Mouse (Mus musculus) myocyte (in vitro differentiated cells): Measurements from ENCODE around the gene Efnb1. TPM values are rescaled to one million over a fixed set of nuclear protein-coding genes. Genes with fewer than 3 reads are reported as not detected.

Experiments used
- H3K27me3 ChIP-seq: one replicate; pipeline ENCODE4 v1.6.1; 2011; ENCODE audit not compliant: control insufficient read depth, insufficient read depth, insufficient read length
- H3K36me3 ChIP-seq: one replicate; pipeline ENCODE4 v1.6.1; 2011; ENCODE audit not compliant: control insufficient read depth, insufficient read depth
- H3K4me2 ChIP-seq: one replicate; pipeline ENCODE4 v1.6.1; 2011; ENCODE audit warnings: low read depth, control low read depth
- H3K4me3 ChIP-seq: one replicate; pipeline ENCODE4 v1.5.1; 2011; ENCODE audit warnings: mild to moderate bottlenecking, control low read depth, moderate library complexity
- H3K79me2 ChIP-seq: one replicate; pipeline ENCODE4 v1.6.1; 2011; ENCODE audit not compliant: control insufficient read depth, insufficient read depth
- H3ac ChIP-seq: one replicate; pipeline ENCODE4 v1.6.1; 2011; ENCODE audit not compliant: control insufficient read depth, insufficient read length
- CEBPB ChIP-seq: IDR thresholded peaks from 2 replicates; pipeline ENCODE4 v1.6.1; 2011; ENCODE audit warnings: mild to moderate bottlenecking, moderate library complexity; ENCODE audit not compliant: poor library complexity, insufficient read depth, severe bottlenecking
- E2F4 ChIP-seq: IDR thresholded peaks from one replicate; pipeline ENCODE4 v1.6.1; 2011; ENCODE audit warnings: mild to moderate bottlenecking, control low read depth, moderate library complexity; ENCODE audit not compliant: insufficient read depth
- MAX ChIP-seq: IDR thresholded peaks from one replicate; pipeline ENCODE4 v1.6.1; 2011; ENCODE audit warnings: low read depth, mild to moderate bottlenecking, control low read depth
- MYOD1 ChIP-seq, 3 experiments: IDR thresholded peaks; one replicate each; pipeline ENCODE4 v1.6.1; 2011; ENCODE audit warnings: control low read depth in 2 of 3, low read depth in 2 of 3, mild to moderate bottlenecking in 2 of 3, moderate library complexity in 1 of 3; ENCODE audit not compliant: insufficient read length in 2 of 3, control insufficient read depth in 1 of 3
- MYOG ChIP-seq, 3 experiments: IDR thresholded peaks; one replicate each; pipeline ENCODE4 v1.6.1; 2011; ENCODE audit warnings: control low read depth in 2 of 3, low read depth in 2 of 3, mild to moderate bottlenecking in 2 of 3; ENCODE audit not compliant: insufficient read length in 2 of 3, control insufficient read depth in 1 of 3, insufficient read depth in 1 of 3
- POLR2A ChIP-seq: IDR thresholded peaks from one replicate; pipeline ENCODE4 v1.6.1; 2011; ENCODE audit warnings: low read depth, mild to moderate bottlenecking, control low read depth, moderate library complexity; ENCODE audit not compliant: insufficient read length
- POLR2AphosphoS2 ChIP-seq: IDR thresholded peaks from one replicate; pipeline ENCODE4 v1.6.1; 2011; ENCODE audit warnings: low read depth, control low read depth; ENCODE audit not compliant: insufficient read length
- REST ChIP-seq: IDR thresholded peaks from one replicate; pipeline ENCODE4 v1.6.1; 2011; ENCODE audit warnings: mild to moderate bottlenecking, control low read depth, moderate library complexity; ENCODE audit not compliant: insufficient read depth, insufficient read length
- SRF ChIP-seq: IDR thresholded peaks from one replicate; pipeline ENCODE4 v1.6.1; 2011; ENCODE audit warnings: low read depth; ENCODE audit not compliant: control insufficient read depth, insufficient read length
- TCF12 ChIP-seq: IDR thresholded peaks from one replicate; pipeline ENCODE4 v1.6.1; 2011; ENCODE audit warnings: mild to moderate bottlenecking, control low read depth; ENCODE audit not compliant: poor library complexity, insufficient read depth, severe bottlenecking
- TCF3 ChIP-seq: IDR thresholded peaks from one replicate; pipeline ENCODE4 v1.6.1; 2011; ENCODE audit warnings: low read depth, control low read depth; ENCODE audit not compliant: insufficient read length
- USF1 ChIP-seq: IDR thresholded peaks from one replicate; pipeline ENCODE4 v1.6.1; 2011; ENCODE audit warnings: low read depth, mild to moderate bottlenecking, control low read depth, moderate library complexity
- polyA plus RNA-seq: library from polyadenylated mRNA; unstranded; fragments of >200 nt; fragmentation: generic; extraction: Trizol; gene quantifications from one replicate; pipeline ENCODE4 v1.2.1, GENCODE M21; 2012; ENCODE audit warnings: missing spikeins

Efnb1 gene
- polyA plus RNA-seq, 1 experiment = 17.6 TPM

DNA sequence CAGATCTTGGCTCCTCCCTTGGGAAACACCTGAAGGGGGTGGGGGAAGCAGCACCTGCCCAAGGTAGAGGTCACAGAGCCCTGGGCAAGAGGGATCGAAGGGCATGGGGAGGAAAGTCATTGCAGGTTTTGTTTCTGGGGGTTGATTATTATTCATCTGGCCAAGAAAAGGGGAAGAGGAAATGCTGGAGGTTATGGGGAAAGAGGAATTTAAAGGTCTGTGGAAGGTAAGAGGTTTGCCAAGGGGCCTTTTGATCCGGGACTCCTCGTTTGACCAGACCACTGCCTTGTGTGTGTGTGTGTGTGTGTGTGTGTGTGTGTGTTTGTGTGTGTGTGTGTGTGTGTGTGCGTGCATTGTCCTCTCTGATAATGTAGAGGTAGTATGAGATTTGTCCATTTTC lies 15.5 kb downstream of the Efnb1 start:
- no peak overlapping the region for H3ac ChIP-seq
- H3K4me2 ChIP-seq = no peak overlapping the region
- TF ChIP-seq TCF3 (no peak), MAX (no peak), TCF12 (no peak), MYOD1 (IDR thresholded peaks at IDR 0.05; ENCODE audit: control insufficient read depth in 1 of 3, insufficient read length in 2 of 3, low read depth in 2 of 3) (no peak), USF1 (no peak), POLR2A (no peak), SRF (no peak), MYOG (IDR thresholded peaks at IDR 0.05; ENCODE audit: control insufficient read depth in 1 of 3, insufficient read depth in 1 of 3, insufficient read length in 2 of 3, low read depth in 2 of 3) (no peak), CEBPB (no peak), POLR2AphosphoS2 (no peak), REST (no peak), E2F4 (no peak)
- H3K4me3 ChIP-seq = no peak overlapping the region
- no peaks in the 10 kb centered on the region for H3K36me3 ChIP-seq
- no peaks in the 10 kb centered on the region for H3K79me2 ChIP-seq
- H3K27me3 ChIP-seq = no peaks in the 10 kb centered on the region

DNA sequence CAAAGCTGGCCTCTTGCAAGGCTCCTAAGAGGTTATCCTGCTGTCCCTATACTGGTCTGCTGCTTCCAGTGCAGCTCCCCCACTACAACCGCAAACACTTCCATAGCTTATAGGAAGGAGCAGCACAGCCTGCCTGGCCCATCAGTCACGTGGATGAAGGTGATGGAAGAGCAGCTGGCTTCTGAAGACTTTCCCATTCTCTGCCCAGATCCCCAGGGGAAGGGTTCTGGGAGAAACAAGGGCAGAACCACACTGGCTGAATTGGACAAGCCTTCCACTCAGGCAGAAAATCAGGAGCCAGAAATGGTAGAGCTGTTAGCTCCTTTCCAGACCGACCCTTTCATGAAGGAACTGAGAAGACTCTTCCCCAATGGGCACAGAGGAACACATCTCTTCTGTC lies 16.2 kb downstream of the Efnb1 start:
- Histone ChIP-seq H3ac (no peak overlapping the region), H3K27me3 (no peaks in the 10 kb centered on the region), H3K36me3 (no peaks in the 10 kb centered on the region), H3K79me2 (no peaks in the 10 kb centered on the region), H3K4me3 (no peak overlapping the region), H3K4me2 (no peak overlapping the region)
- TF ChIP-seq POLR2AphosphoS2 (no peak), TCF12 (no peak)

DNA sequence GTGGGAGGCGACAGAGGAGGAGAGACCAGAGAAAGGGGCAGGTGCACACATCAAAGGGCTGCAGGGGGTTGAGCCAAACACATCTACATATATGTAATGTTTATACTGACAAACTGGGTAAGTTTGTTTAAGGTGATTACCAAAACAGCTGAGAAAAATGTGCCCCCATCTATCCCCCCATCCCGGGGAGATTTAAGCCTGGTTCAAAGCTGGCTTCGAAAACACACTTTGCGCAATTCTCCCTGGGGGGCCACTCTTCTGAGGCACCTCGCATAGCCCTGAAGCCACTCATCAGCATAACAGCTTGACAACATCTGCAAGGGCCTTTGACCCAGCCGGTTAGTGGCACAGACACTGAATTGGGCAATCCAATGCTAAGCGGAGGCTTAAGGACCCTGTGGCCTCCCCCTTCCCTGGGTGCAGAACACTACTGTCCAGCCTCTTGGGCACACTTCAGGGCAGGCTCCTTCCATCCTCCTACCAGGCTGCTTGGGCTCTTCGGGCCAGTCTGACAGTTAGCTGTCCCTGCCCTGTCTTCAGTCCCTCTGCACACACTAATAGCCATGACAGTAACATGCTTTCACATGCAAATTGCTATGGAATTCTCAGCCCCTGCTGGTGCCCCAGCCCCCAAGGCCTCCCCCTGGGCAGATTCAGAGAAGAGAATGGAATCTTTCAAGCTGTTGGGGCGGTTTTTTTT lies 16.8 kb downstream of the Efnb1 start:
- Histone ChIP-seq H3K4me2 (no peak overlapping the region), H3K4me3 (no peak overlapping the region), H3K27me3 (no peaks in the 10 kb centered on the region), H3K36me3 (no peaks in the 10 kb centered on the region), H3K79me2 (no peaks in the 10 kb centered on the region), H3ac (no peak overlapping the region)
- TF ChIP-seq USF1 (no peak), MYOG (IDR thresholded peaks at IDR 0.05; ENCODE audit: control insufficient read depth in 1 of 3, insufficient read depth in 1 of 3, insufficient read length in 2 of 3, low read depth in 2 of 3) (no peak), CEBPB (no peak), POLR2A (no peak), MYOD1 (IDR thresholded peaks at IDR 0.05; ENCODE audit: control insufficient read depth in 1 of 3, insufficient read length in 2 of 3, low read depth in 2 of 3) (no peak), TCF3 (no peak), TCF12 (no peak)

DNA sequence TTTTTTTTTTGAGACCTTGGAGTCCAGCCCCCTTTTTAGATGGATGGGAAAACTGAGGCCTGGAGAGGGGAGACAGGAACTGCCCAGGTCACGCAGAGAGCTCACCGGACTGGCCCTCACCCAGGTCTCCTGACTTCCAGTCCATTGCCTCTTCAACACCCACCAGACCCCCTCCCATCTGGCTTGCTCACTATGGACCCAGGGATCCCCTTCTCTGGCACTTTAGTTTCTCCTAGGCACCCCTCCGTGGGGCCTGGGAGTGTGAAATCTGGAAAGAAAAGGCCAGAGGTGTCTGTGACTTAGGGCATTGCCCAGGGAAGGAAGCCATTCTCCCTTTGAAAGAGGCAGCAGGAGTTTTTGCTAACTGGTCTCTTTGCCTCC lies 17.3 kb downstream of the Efnb1 start:
- Histone ChIP-seq H3K27me3 (no peaks in the 10 kb centered on the region), H3K36me3 (no peaks in the 10 kb centered on the region), H3K79me2 (no peaks in the 10 kb centered on the region), H3ac (no peak overlapping the region), H3K4me3 (no peak overlapping the region), H3K4me2 (no peak overlapping the region)
- TF ChIP-seq MYOG (IDR thresholded peaks at IDR 0.05; ENCODE audit: control insufficient read depth in 1 of 3, insufficient read depth in 1 of 3, insufficient read length in 2 of 3, low read depth in 2 of 3) (no peak), USF1 (no peak), POLR2A (no peak)

DNA sequence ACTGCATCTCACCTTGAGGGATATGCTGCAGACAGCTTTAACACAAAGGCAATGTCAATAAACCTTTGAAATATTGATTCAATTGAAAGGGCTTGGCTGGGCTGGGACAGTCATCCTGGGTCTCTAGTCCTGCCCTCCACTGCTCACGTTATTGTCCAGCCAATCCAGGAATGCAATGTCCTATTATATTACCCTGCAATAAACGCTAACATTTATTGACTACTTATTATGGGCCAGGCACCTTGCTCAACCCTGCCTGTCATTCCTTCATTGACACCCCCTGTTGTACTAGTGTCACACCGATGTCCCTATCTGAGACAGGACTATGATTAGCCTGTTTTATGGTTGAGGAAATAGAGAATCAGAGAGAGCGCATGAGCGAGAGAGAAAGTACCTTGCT lies 18.4 kb downstream of the Efnb1 start:
- Histone ChIP-seq H3K36me3 (no peaks in the 10 kb centered on the region), H3K27me3 (no peaks in the 10 kb centered on the region), H3ac (no peak overlapping the region), H3K79me2 (no peaks in the 10 kb centered on the region), H3K4me3 (no peak overlapping the region), H3K4me2 (no peak overlapping the region)
- TF ChIP-seq POLR2A (no peak), TCF12 (no peak), CEBPB (no peak), MYOG (IDR thresholded peaks at IDR 0.05; ENCODE audit: control insufficient read depth in 1 of 3, insufficient read depth in 1 of 3, insufficient read length in 2 of 3, low read depth in 2 of 3) (no peak), TCF3 (no peak), USF1 (no peak), POLR2AphosphoS2 (no peak), MYOD1 (IDR thresholded peaks at IDR 0.05; ENCODE audit: control insufficient read depth in 1 of 3, insufficient read length in 2 of 3, low read depth in 2 of 3) (no peak), E2F4 (no peak), SRF (no peak)
